Mouse (Mus musculus) limb, embryonic 11.5 days (tissue): ENCODE results near the gene Wnt3a. TPM values are rescaled to one million over a fixed set of nuclear protein-coding genes. Genes with fewer than 3 reads are reported as not detected.
A peak's percentile ranks its signal among the peaks of the same experiment; 100 is the strongest.

ENCODE experiments used
- ATAC-seq: fragments of 200-750 bp; cut with Nextera tagmentation; 2 replicates; pipeline ENCODE4 v1.8.0; 2017; ENCODE audit warnings: low read depth; ENCODE audit not compliant: insufficient number of reproducible peaks, low FRiP score, low TSS enrichment
- DNase-seq: peaks from one replicate; pipeline ENCODE4 v3.0.0-alpha.2; 2015; ENCODE audit warnings: low spot score
- H3K27ac ChIP-seq: fragments of 300-500 bp; sonication (generic); replicated peaks from 2 replicates; pipeline ENCODE4 v1.5.1; 2014; ENCODE audit warnings: low read depth, mild to moderate bottlenecking, low read length
- H3K27me3 ChIP-seq: fragments of 300-500 bp; sonication (generic); 2 replicates; pipeline ENCODE4 v1.6.1; 2014; ENCODE audit warnings: mild to moderate bottlenecking, low read length, mixed read lengths; ENCODE audit not compliant: control insufficient read depth, insufficient read depth
- H3K36me3 ChIP-seq: fragments of 300-500 bp; sonication (generic); 2 replicates; pipeline ENCODE4 v1.6.1; 2014; ENCODE audit warnings: mild to moderate bottlenecking, low read length, moderate library complexity, mixed read lengths; ENCODE audit not compliant: control insufficient read depth, insufficient read depth
- H3K4me1 ChIP-seq: fragments of 300-500 bp; sonication (generic); 2 replicates; pipeline ENCODE4 v1.6.1; 2014; ENCODE audit warnings: low read length, mixed read lengths; ENCODE audit not compliant: control insufficient read depth, insufficient read depth
- H3K4me2 ChIP-seq: fragments of 300-500 bp; sonication (generic); 2 replicates; pipeline ENCODE4 v1.6.1; 2014; ENCODE audit warnings: low read depth, mild to moderate bottlenecking, moderate library complexity; ENCODE audit not compliant: severe bottlenecking
- H3K4me3 ChIP-seq: fragments of 300-500 bp; sonication (generic); 2 replicates; pipeline ENCODE4 v1.5.1; 2014; ENCODE audit warnings: low read depth, low read length
- H3K9ac ChIP-seq: fragments of 300-500 bp; sonication (generic); 2 replicates; pipeline ENCODE4 v1.6.1; 2014; ENCODE audit warnings: mild to moderate bottlenecking, low read length
- H3K9me3 ChIP-seq: fragments of 300-500 bp; sonication (generic); 2 replicates; pipeline ENCODE4 v1.6.1; 2016; ENCODE audit warnings: low read length; ENCODE audit not compliant: control insufficient read depth
- WGBS: fragments of 180-500 bp; shearing (Covaris S2); extraction: QIAGEN DNeasy Blood & Tissue Kit; methylation state at CpG from one replicate; pipeline ENCODE4 v1.1.7; 2014; 5-methylcytosine and 5-hydroxymethylcytosine counted together
- polyA plus RNA-seq: library from polyadenylated mRNA; unstranded; fragments of >200 nt; fragmentation: Nextera tagmentation; extraction: Ambion mirVana; gene quantifications from 2 replicates; pipeline ENCODE4 v1.2.1, GENCODE M21; 2014

Gene Wnt3a
- polyA plus RNA-seq, 1 experiment from 2014 or later: 0.07 TPM

- Histone ChIP-seq H3K4me1 (peaks cover 12% of the 10 kb centered on the region), H3K9ac (no peak overlapping the region), H3K4me2 (no peak overlapping the region), H3K9me3 (no peaks in the 10 kb centered on the region), H3K4me3 (no peak overlapping the region), H3K27me3 (no peaks in the 10 kb centered on the region), H3K27ac (no peak overlapping the region), H3K36me3 (no peaks in the 10 kb centered on the region)
- WGBS: 40% methylated on average over 5 of the region's 5 CpGs
- ATAC-seq (no peak), DNase-seq (peak; percentile 87)
Measured at GRCm38 (mm10) chr11:59330560-59330959, 40.0 kb upstream of the Wnt3a start.

- H3K4me1 ChIP-seq: peaks cover 12% of the 10 kb centered on the region
- no peak overlapping the region for H3K9ac ChIP-seq
- no peak overlapping the region for H3K27ac ChIP-seq
- DNase-seq (no peak), ATAC-seq (no peak)
- 21% methylated on average over 6 of the region's 6 CpGs for WGBS
- no peaks in the 10 kb centered on the region for H3K36me3 ChIP-seq
- H3K4me2 ChIP-seq: no peak overlapping the region
- H3K9me3 ChIP-seq: no peaks in the 10 kb centered on the region
- H3K4me3 ChIP-seq: no peak overlapping the region
- H3K27me3 ChIP-seq: no peaks in the 10 kb centered on the region
Measured at GRCm38 (mm10) chr11:59329616-59330015, 39.1 kb upstream of the Wnt3a start.

- Histone ChIP-seq H3K36me3 (no peaks in the 10 kb centered on the region), H3K4me2 (no peak overlapping the region), H3K27ac (no peak overlapping the region), H3K9ac (no peak overlapping the region), H3K9me3 (no peaks in the 10 kb centered on the region), H3K27me3 (no peaks in the 10 kb centered on the region), H3K4me1 (peaks cover 12% of the 10 kb centered on the region), H3K4me3 (no peak overlapping the region)
- WGBS: 81% methylated on average over 18 of the region's 18 CpGs
- DNase-seq (no peak), ATAC-seq (no peak)
Measured at GRCm38 (mm10) chr11:59327625-59328024, 37.1 kb upstream of the Wnt3a start.

GRCm38 (mm10) chr11:59324777-59325176 lies 34.2 kb upstream of the Wnt3a start:
- ATAC-seq: no peak
- 75% methylated on average over 5 of the region's 5 CpGs for WGBS
- Histone ChIP-seq H3K27ac (no peak overlapping the region), H3K9me3 (no peaks in the 10 kb centered on the region), H3K4me1 (peaks cover 6% of the 10 kb centered on the region), H3K36me3 (no peaks in the 10 kb centered on the region), H3K27me3 (no peaks in the 10 kb centered on the region), H3K4me3 (no peak overlapping the region), H3K4me2 (no peak overlapping the region), H3K9ac (no peak overlapping the region)
- DNase-seq: no peak

GRCm38 (mm10) chr11:59322988-59323387 lies 32.4 kb upstream of the Wnt3a start:
- WGBS: 87% methylated on average over 3 of the region's 3 CpGs
- Histone ChIP-seq H3K27me3 (peaks cover 2% of the 10 kb centered on the region; the same call in 1 of the 2 replicates), H3K27ac (no peak overlapping the region), H3K4me2 (no peak overlapping the region), H3K4me1 (no peaks in the 10 kb centered on the region), H3K4me3 (no peak overlapping the region), H3K36me3 (no peaks in the 10 kb centered on the region), H3K9ac (no peak overlapping the region), H3K9me3 (no peaks in the 10 kb centered on the region)
- DNase-seq (no peak), ATAC-seq (no peak)

GRCm38 (mm10) chr11:59316517-59316916 lies 26.0 kb upstream of the Wnt3a start:
- Histone ChIP-seq H3K4me1 (peaks cover 13% of the 10 kb centered on the region; the same call in 1 of the 2 replicates), H3K4me2 (no peak overlapping the region), H3K9ac (no peak overlapping the region), H3K4me3 (no peak overlapping the region), H3K36me3 (no peaks in the 10 kb centered on the region), H3K27me3 (peaks cover 2% of the 10 kb centered on the region; the same call in 1 of the 2 replicates), H3K9me3 (no peaks in the 10 kb centered on the region), H3K27ac (no peak overlapping the region)
- WGBS: 42% methylated on average over 6 of the region's 6 CpGs
- DNase-seq (no peak), ATAC-seq (no peak)

- ATAC-seq: no peak
- no peak for DNase-seq
- H3K9ac ChIP-seq: no peak overlapping the region
- WGBS: 65% methylated on average over 11 of the region's 11 CpGs
- H3K27me3 ChIP-seq: peaks cover 4% of the 10 kb centered on the region; the same call in 1 of the 2 replicates
- no peak overlapping the region for H3K27ac ChIP-seq
- H3K9me3 ChIP-seq: no peaks in the 10 kb centered on the region
- peaks cover 22% of the 10 kb centered on the region for H3K4me1 ChIP-seq
- H3K4me2 ChIP-seq: no peak overlapping the region
- H3K36me3 ChIP-seq: no peaks in the 10 kb centered on the region
- no peak overlapping the region for H3K4me3 ChIP-seq
Measured at GRCm38 (mm10) chr11:59313944-59314343, 23.4 kb upstream of the Wnt3a start.

- no peak overlapping the region for H3K4me3 ChIP-seq
- H3K4me2 ChIP-seq: no peak overlapping the region
- no peak for ATAC-seq
- no peaks in the 10 kb centered on the region for H3K9me3 ChIP-seq
- H3K36me3 ChIP-seq: no peaks in the 10 kb centered on the region
- peaks cover 7% of the 10 kb centered on the region for H3K27me3 ChIP-seq
- no peak overlapping the region for H3K9ac ChIP-seq
- H3K27ac ChIP-seq: no peak overlapping the region
- peaks cover 29% of the 10 kb centered on the region for H3K4me1 ChIP-seq
- 67% methylated on average over 17 of the region's 17 CpGs for WGBS
- DNase-seq: no peak
Measured at GRCm38 (mm10) chr11:59313029-59313811, 22.7 kb upstream of the Wnt3a start.
